Comparison of ENCODE assay signal across 21 mouse cellular contexts in genomic region chr5:24659708-24660423, GRCm38 (mm10).
"Had no signal": no experiment of that assay in that cellular context is flagged by ENCODE, and none has a peak within 500 bp of the region (broad histone marks: within the 10 kb centered on the region; RNA-seq: fewer than 3 reads in every experiment).

No protein-coding gene starts in this region.

- H3K27ac ChIP-seq: kidney, postnatal 0 days; layer of hippocampus, adult 2 months; limb, embryonic 10.5 days; limb, embryonic 13.5 days; liver, embryonic 12.5 days; liver, embryonic 15.5 days; midbrain, embryonic 12.5 days; midbrain, embryonic 15.5 days; neural tube, embryonic 12.5 days; neural tube, embryonic 15.5 days; stomach, postnatal 0 days had no signal

- H3K9me3 ChIP-seq: limb, embryonic 10.5 days; limb, embryonic 13.5 days; liver, embryonic 12.5 days; liver, embryonic 15.5 days; midbrain, embryonic 12.5 days; midbrain, embryonic 15.5 days; neural tube, embryonic 12.5 days; neural tube, embryonic 15.5 days had no signal

- DNase-seq: kidney, adult 2 months; kidney, postnatal 25 days; layer of hippocampus, adult 9-11 months; liver; right cerebral cortex, adult 18-20 months; right cerebral cortex, postnatal 14 days; right cerebral cortex, postnatal 4 days; thymus, adult 2 months; thymus, postnatal 14 days; thymus, postnatal 4 days had no signal

- H3K4me3 ChIP-seq: layer of hippocampus, adult 2 months; limb, embryonic 10.5 days; limb, embryonic 13.5 days; liver, embryonic 12.5 days; liver, embryonic 15.5 days; midbrain, embryonic 12.5 days; midbrain, embryonic 15.5 days; neural tube, embryonic 12.5 days; neural tube, embryonic 15.5 days had no signal

- ATAC-seq: liver, embryonic 12.5 days; midbrain, embryonic 15.5 days had no signal

- H3K4me1 ChIP-seq: limb, embryonic 10.5 days; liver, embryonic 15.5 days; midbrain, embryonic 12.5 days; midbrain, embryonic 15.5 days; neural tube, embryonic 12.5 days; neural tube, embryonic 15.5 days had no signal

- H3K36me3 ChIP-seq: limb, embryonic 10.5 days; limb, embryonic 13.5 days; liver, embryonic 12.5 days; liver, embryonic 15.5 days; midbrain, embryonic 12.5 days; midbrain, embryonic 15.5 days; neural tube, embryonic 12.5 days; neural tube, embryonic 15.5 days had no signal

- H3K4me2 ChIP-seq: limb, embryonic 13.5 days; liver, embryonic 12.5 days; liver, embryonic 15.5 days; midbrain, embryonic 12.5 days; midbrain, embryonic 15.5 days; neural tube, embryonic 12.5 days; neural tube, embryonic 15.5 days had no signal

- H3K9ac ChIP-seq: limb, embryonic 13.5 days; liver, embryonic 12.5 days; liver, embryonic 15.5 days; midbrain, embryonic 12.5 days; midbrain, embryonic 15.5 days; neural tube, embryonic 12.5 days; neural tube, embryonic 15.5 days had no signal

- H3K27me3 ChIP-seq: limb, embryonic 13.5 days; liver, embryonic 12.5 days; liver, embryonic 15.5 days; midbrain, embryonic 12.5 days; midbrain, embryonic 15.5 days; neural tube, embryonic 12.5 days; neural tube, embryonic 15.5 days had no signal
